Mouse (Mus musculus) regulatory T cell (primary cell): ENCODE data around the gene A430078G23Rik.
"Not testable (repeated sequence)": the region's sequence is repeated elsewhere in the genome, so short reads cannot be mapped to it uniquely, and the experiment has no call there.

Experiments
- in situ Hi-C: fragments of 300-600 bp; cut with MboI, MseI; formaldehyde crosslinking; loops from one replicate; pipeline ENCODE4 v1.15.1; 2025; ENCODE audit warnings: high pct_unique_total_duplicates

Gene A430078G23Rik

GRCm38 (mm10) chr8:3353189-3353810 is at the start of gene A430078G23Rik:
Gene A430078G23Rik (plus strand): TSS chr8:3353415.
- in situ Hi-C loops = loop anchor here (10.0 kb wide), 2 partner anchors 812 to 972 kb away; partner anchors contain the start of genes Ccl25, Elavl1 and Evi5l

GRCm38 (mm10) chr8:3308205-3308800 is 44.9 kb upstream of the A430078G23Rik start:
- in situ Hi-C loops = loop anchor here (5.0 kb wide), 1 partner anchor 266 kb away; no protein-coding TSS in a partner anchor

- in situ Hi-C loops = loop anchor here (5.0 kb wide), 1 partner anchor 267 kb away; no protein-coding TSS in a partner anchor
Observed at GRCm38 (mm10) chr8:3309636-3310035, 43.6 kb upstream of the A430078G23Rik start.

DNA sequence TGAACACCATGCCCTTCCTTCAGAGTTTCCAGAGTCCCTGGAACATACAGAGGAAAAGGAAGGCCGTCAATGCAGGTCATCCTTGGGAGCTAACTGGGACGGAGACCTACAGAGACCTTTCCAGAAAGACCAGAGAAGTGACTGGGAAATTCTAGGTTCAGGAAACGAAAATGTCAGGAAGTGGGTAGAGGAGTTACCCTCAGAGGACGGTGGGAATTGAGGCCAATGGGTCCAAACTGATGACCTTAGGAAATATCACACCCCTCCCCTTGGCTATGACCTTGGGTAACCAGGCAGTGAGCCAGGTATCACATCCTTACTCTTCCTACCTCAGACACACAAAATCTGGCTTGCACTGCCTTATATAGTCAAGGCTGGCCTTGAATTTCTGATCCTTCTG is 41.7 kb upstream of the A430078G23Rik start:
- in situ Hi-C loops = no loop called here

DNA sequence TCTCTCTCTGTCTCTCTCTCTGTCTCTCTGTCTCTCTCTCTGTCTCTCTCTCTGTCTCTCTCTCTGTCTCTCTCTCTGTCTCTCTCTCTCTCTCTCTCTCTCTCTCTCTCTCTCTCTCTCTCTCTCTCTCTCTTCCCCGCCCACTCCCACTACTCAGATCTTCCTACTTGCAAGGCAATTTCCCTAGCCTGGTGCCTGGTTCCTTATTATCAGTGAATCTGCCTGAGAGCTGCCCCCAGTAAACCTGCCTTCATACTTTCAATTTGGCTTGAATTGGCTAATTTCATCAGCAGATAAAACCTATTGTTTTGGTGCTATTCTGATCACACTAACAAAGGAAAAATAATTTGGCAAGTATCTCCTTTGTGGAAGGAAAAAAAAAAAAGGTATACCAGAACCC is 39.8 kb upstream of the A430078G23Rik start:
- in situ Hi-C loops = not testable (repeated sequence)

DNA sequence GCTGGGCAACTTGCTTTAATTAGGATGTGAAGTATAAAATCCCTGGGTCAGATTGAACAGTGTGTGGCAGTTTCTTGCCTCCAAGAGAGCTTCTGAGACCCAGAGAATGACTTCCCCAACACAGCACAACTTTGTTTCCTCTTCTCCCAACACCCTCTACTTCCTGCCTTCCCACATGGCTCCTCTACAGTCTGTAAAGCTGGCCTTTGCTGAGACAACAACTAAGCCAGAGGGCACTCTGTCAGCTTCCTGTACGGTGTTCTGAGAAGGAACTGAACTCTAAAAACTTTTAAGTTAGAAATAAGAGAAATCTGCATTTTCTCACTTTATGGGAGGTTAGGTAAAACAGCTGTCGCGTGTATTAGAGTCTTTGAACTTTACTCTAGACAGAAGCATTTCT is 39.4 kb upstream of the A430078G23Rik start:
- in situ Hi-C loops = no loop called here

DNA sequence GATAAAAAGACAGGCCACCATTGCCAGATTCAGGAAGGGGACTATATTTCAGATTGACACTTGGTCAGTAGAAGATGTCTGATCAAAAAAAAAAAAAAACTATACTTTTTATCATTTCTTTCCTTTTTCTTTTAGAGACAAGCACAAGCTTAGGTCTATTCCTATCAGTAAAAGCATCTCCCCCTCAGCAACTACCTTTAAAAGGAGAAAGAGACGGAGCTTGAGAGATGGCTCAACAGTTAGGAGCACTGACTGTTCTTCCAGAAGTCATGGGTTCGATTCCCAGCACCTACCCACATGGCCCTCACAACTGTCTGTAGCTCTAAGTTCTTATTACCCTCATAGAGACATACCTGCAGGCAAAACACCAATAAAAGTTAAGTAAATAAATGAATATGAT is 38.9 kb upstream of the A430078G23Rik start:
- in situ Hi-C loops = no loop called here

DNA sequence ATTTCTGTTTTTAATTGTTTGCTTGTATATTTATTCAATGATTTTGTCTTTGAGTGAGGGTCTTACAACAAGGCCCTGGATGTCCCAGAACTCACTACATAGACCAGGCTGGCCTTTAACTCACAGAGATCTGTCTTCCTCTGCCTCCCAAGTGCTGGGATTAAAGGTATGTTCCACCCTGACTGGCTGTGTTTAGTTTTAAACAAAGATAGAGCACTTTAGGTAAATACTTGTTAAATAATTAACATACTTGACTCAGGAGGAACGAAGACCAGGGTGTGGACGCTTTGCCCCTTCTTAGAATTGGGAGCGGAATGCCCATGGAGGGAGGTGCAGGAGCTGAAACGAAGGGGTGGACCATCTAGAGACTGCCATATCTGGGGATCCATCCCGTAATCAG is 36.6 kb upstream of the A430078G23Rik start:
- in situ Hi-C loops = no loop called here

GRCm38 (mm10) chr8:3319267-3319666 is 33.9 kb upstream of the A430078G23Rik start:
- in situ Hi-C loops = not testable (repeated sequence)

DNA sequence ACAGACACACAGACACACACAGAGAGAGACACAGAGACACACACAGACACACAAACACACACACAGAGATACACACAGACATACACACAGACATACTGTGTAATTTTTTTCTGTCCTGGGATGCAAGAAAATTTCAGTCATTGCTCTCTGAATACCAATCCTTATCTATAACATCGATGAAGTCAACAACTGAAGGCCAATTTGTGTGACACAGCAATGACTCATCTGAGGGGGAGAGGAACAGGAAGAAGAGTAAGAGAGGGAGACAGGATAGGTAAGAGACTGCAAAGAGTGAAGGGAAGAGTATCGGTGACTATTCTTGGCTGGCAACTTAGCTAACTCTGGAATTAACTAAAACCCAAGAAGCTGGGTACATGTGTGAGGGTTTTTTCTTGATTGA is 29.0 kb upstream of the A430078G23Rik start:
- in situ Hi-C loops = no loop called here

GRCm38 (mm10) chr8:3327056-3327455 is 26.2 kb upstream of the A430078G23Rik start:
- in situ Hi-C loops = loop anchor here (5.0 kb wide), 1 partner anchor 45 kb away; no protein-coding TSS in a partner anchor

DNA sequence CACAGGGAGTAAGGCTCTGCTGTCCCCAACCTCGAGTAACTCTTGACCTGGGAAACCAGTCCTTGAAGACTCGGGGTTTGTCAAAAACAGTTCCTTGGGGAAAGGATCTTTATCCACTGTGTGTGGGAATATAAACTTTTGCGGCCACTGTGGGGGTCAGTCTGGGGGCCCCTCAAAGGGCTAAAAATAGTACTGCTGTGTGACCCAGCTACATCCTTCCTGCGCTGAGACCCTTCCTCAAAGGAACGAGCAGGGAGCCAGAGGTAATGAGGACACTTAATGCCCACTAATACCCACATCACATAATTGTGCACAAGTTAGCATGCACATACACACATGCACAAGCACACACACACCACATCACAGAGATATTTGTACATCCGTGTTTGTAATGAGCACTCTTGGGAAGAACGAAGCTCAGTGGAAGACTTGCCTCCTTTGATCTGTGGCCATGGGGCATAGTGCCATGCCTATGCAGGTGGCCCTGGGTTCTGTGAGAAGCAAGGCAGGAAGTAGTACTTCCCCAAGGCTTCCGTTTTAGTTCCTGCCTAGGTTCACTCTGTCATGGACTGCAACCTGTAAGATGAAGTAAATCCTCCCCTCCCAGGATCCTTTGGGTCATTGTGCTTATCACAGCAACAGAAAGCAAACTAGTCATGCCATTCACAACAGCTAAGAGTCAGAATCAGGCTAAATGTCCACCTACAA is 25.5 kb upstream of the A430078G23Rik start:
- in situ Hi-C loops = loop anchor here (5.0 kb wide), 1 partner anchor 45 kb away; no protein-coding TSS in a partner anchor

- in situ Hi-C loops = no loop called here
Observed at GRCm38 (mm10) chr8:3330662-3331061, 22.6 kb upstream of the A430078G23Rik start.

DNA sequence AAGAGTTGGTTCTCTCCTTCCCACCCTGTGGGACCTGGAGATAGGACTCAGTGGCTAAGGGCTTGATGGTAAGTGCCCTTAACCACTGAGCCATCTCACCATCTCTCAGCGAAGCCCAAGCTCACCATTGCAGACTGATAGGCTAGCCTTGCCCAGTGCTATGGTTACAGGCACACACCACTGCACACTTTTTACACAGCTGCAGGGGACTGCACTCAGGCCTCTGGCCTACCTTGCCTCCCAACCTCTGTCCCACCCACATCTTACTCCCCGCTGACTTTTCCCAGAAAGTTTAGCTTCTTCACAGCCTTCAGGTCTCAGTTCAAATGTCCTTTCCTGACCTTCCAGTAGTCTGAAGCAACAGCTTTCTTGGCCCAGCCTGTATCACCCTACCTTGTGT is 21.5 kb upstream of the A430078G23Rik start:
- in situ Hi-C loops = no loop called here

- in situ Hi-C loops = no loop called here
Observed at GRCm38 (mm10) chr8:3335881-3336280, 17.3 kb upstream of the A430078G23Rik start.

DNA sequence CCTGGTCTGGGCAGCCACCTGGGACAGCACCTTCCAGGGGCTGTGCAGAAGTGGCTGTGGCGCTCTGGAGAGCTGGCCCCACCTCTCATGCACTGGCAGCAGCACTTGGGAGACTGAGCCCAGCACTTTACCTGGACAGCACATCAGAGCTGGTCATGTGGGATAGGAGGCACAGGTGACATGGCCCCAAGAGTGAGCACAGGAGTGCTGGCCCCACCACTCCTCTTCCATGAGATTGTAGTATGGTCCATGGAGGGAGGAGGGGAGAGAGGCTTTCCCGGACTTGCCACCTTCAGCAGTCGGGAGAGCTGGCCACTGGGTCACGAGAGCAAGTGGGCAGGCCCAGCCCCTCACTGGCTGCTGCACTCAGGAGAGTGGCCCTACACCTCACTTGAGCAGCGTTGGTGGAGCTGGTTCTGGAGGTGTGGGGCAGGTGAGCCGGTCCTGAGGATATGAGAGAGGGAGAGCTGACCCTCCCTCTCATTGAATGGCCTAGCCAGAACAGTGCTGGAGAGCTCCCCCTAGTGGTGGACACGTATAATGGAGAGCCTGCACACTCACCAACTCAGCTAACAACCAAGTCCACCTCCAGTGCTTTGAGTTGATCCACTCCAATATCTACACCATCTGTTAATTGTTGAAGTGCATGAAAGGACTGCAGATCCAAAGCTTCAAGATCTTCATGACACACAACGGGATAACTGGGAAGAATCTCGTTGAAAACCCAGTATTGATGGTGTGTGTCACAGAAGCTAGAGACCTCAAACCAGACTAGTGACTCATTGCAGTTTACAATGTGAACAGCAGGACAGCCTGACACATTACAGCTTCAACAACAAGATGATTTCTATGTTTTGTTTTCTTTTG is 16.3 kb upstream of the A430078G23Rik start:
- in situ Hi-C loops = no loop called here

DNA sequence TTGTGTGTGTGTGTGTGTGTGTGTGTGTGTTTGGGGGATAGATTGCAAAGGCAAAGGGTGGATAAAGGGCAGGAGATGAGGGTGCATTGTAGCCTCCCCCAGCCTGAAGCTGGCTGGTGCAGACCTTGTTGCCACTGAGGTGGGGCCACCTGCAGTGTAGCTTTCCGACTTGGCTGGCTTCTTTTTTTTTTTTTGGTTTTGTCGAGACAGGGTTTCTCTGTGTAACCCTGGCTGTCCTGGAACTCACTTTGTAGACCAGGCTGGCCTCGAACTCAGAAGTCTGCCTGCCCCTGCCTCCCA is 15.7 kb upstream of the A430078G23Rik start:
- in situ Hi-C loops = not testable (repeated sequence)

DNA sequence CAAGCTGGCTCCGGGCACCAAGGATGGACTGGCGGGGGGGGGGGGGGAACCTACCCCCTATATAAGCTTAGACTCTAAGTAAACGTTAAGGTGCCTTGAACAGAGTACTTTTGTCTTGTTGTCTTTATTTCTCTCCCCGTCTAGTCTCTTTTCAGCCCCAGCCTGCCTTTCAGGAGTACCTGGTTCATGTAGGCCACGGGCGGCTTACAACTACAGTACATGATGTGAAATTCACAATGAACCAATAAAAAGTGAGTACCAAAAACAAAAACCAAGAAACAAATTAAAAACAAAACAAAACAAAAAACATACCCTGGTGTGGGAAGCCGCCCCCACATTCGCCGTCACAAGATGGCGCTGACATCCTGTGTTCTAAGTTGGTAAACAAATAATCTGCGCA is 15.2 kb upstream of the A430078G23Rik start:
- in situ Hi-C loops = no loop called here

- in situ Hi-C loops = not testable (repeated sequence)
Observed at GRCm38 (mm10) chr8:3340711-3341110, 12.5 kb upstream of the A430078G23Rik start.

DNA sequence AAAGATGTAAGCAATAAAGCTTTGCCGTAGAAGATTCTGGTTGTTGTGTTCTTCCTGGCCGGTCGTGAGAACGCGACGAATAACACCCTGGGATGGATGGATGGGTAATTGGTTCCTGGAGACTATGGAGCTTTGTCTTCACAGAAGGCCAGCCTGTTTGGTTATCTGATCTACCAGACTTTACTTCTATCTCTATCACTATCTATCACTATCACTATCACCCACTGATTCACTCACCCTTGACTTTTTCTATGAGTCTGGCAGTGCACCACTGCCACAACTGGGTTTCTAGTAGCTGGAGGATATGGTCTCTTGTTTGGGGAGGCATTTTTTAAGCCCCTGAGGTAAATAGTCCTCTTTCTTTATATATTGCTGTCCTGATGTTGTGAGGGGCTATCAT is 7.9 kb upstream of the A430078G23Rik start:
- in situ Hi-C loops = no loop called here

GRCm38 (mm10) chr8:3346691-3347413 is 6.4 kb upstream of the A430078G23Rik start:
- in situ Hi-C loops = no loop called here
